Mouse (Mus musculus): ENCODE results near the gene 2310050C09Rik. TPM values are rescaled to one million over a fixed set of nuclear protein-coding genes. Genes with fewer than 3 reads are reported as not detected.

2310050C09Rik gene
- polyA plus RNA-seq, 1 experiment from 2014 or later = not detected

- no peak for ATAC-seq
- Histone ChIP-seq H3K27ac (ENCODE audit: low read length) (no peak within 1 kb of the TSS), H3K4me2 (ENCODE audit: low read length) (no peak within 1 kb of the TSS), H3K9me3 (replicated peaks; ENCODE audit: control insufficient read depth, low read length, poor library complexity, severe bottlenecking) (no peaks in the 10 kb centered on the region), H3K9ac (ENCODE audit: low read depth, low read length) (no peak within 1 kb of the TSS), H3K36me3 (ENCODE audit: control insufficient read depth, insufficient read depth, low read length) (no peaks in the 10 kb centered on the region), H3K27me3 (ENCODE audit: control insufficient read depth, insufficient read depth, low read depth, low read length) (no peaks in the 10 kb centered on the region), H3K4me1 (ENCODE audit: control insufficient read depth, insufficient read depth, low read length) (no peaks in the 10 kb centered on the region), H3K4me3 (ENCODE audit: low read depth, low read length) (no peak within 1 kb of the TSS)
- WGBS = 75% methylated on average over 1 of the region's 1 CpGs
These were observed 42.9 kb downstream of the 2310050C09Rik start, which contains the start of gene Kprp for GRCm38 (mm10) chr3:92827108-92827507. TSS of gene Kprp (minus strand) at chr3:92827247.

- Histone ChIP-seq H3K9me3 (replicated peaks; ENCODE audit: control insufficient read depth, low read length, poor library complexity, severe bottlenecking) (no peaks in the 10 kb centered on the region), H3K36me3 (ENCODE audit: control insufficient read depth, insufficient read depth, low read length) (no peaks in the 10 kb centered on the region), H3K4me2 (ENCODE audit: low read length) (no peak overlapping the region), H3K9ac (ENCODE audit: low read depth, low read length) (no peak overlapping the region), H3K4me1 (ENCODE audit: control insufficient read depth, insufficient read depth, low read length) (no peaks in the 10 kb centered on the region), H3K4me3 (ENCODE audit: low read depth, low read length) (no peak overlapping the region), H3K27me3 (ENCODE audit: control insufficient read depth, insufficient read depth, low read depth, low read length) (no peaks in the 10 kb centered on the region), H3K27ac (ENCODE audit: low read length) (no peak overlapping the region)
- WGBS = 41% methylated on average over 1 of the region's 1 CpGs
- no peak for ATAC-seq
These were observed 44.2 kb downstream of the 2310050C09Rik start for GRCm38 (mm10) chr3:92825808-92826207.

Other genes with a start within 250 kb of the 2310050C09Rik start
- not detected in 2 replicates for gene Lce6a, start 248.6 kb downstream of the 2310050C09Rik start, polyA plus RNA-seq (2015; fragmentation: Nextera tagmentation; extraction: Ambion mirVana)
- gene Lce1a1, start 221.9 kb downstream of the 2310050C09Rik start, polyA plus RNA-seq (2015; fragmentation: Nextera tagmentation; extraction: Ambion mirVana) = not detected in 2 replicates
- not detected in 2 replicates for gene Lce1b, start 213.3 kb downstream of the 2310050C09Rik start, polyA plus RNA-seq (2015; fragmentation: Nextera tagmentation; extraction: Ambion mirVana)
- not detected in 2 replicates for gene Lce1a2, start 199.9 kb downstream of the 2310050C09Rik start, polyA plus RNA-seq (2015; fragmentation: Nextera tagmentation; extraction: Ambion mirVana)
- gene Lce1c, start 191.0 kb downstream of the 2310050C09Rik start, polyA plus RNA-seq (2015; fragmentation: Nextera tagmentation; extraction: Ambion mirVana) = not detected in 2 replicates
- not detected in 2 replicates for gene Lce1d, start 183.0 kb downstream of the 2310050C09Rik start, polyA plus RNA-seq (2015; fragmentation: Nextera tagmentation; extraction: Ambion mirVana)
- not detected in 2 replicates for gene Lce1e, start 161.1 kb downstream of the 2310050C09Rik start, polyA plus RNA-seq (2015; fragmentation: Nextera tagmentation; extraction: Ambion mirVana)
- gene Lce1f, start 149.9 kb downstream of the 2310050C09Rik start, polyA plus RNA-seq (2015; fragmentation: Nextera tagmentation; extraction: Ambion mirVana) = not detected in 2 replicates
- not detected in 2 replicates for gene Gm38119, start 131.1 kb downstream of the 2310050C09Rik start, polyA plus RNA-seq (2015; fragmentation: Nextera tagmentation; extraction: Ambion mirVana)
- not detected in 2 replicates for gene Lce1g, start 117.9 kb downstream of the 2310050C09Rik start, polyA plus RNA-seq (2015; fragmentation: Nextera tagmentation; extraction: Ambion mirVana)
- gene Lce1h, start 105.2 kb downstream of the 2310050C09Rik start, polyA plus RNA-seq (2015; fragmentation: Nextera tagmentation; extraction: Ambion mirVana) = not detected in 2 replicates
- not detected in 2 replicates for gene Lce1i, start 91.3 kb downstream of the 2310050C09Rik start, polyA plus RNA-seq (2015; fragmentation: Nextera tagmentation; extraction: Ambion mirVana)
- gene Lce1j, start 79.7 kb downstream of the 2310050C09Rik start, polyA plus RNA-seq (2015; fragmentation: Nextera tagmentation; extraction: Ambion mirVana) = not detected in 2 replicates
- gene Lce1k, start 62.3 kb downstream of the 2310050C09Rik start, polyA plus RNA-seq (2015; fragmentation: Nextera tagmentation; extraction: Ambion mirVana) = not detected in 2 replicates
- gene Kprp, start 43.0 kb downstream of the 2310050C09Rik start, polyA plus RNA-seq (2015; fragmentation: Nextera tagmentation; extraction: Ambion mirVana) = not detected in 2 replicates
- not detected in 2 replicates for gene Lce1l, start 18.9 kb downstream of the 2310050C09Rik start, polyA plus RNA-seq (2015; fragmentation: Nextera tagmentation; extraction: Ambion mirVana)
- not detected in 2 replicates for gene Lce3a, start 56.0 kb upstream of the 2310050C09Rik start, polyA plus RNA-seq (2015; fragmentation: Nextera tagmentation; extraction: Ambion mirVana)
- not detected in 2 replicates for gene Lce3b, start 62.8 kb upstream of the 2310050C09Rik start, polyA plus RNA-seq (2015; fragmentation: Nextera tagmentation; extraction: Ambion mirVana)
- gene Lce3c, start 74.3 kb upstream of the 2310050C09Rik start, polyA plus RNA-seq (2015; fragmentation: Nextera tagmentation; extraction: Ambion mirVana) = not detected in 2 replicates
- not detected in 2 replicates for gene Lce3d, start 87.2 kb upstream of the 2310050C09Rik start, polyA plus RNA-seq (2015; fragmentation: Nextera tagmentation; extraction: Ambion mirVana)
- gene Lce3e, start 96.8 kb upstream of the 2310050C09Rik start, polyA plus RNA-seq (2015; fragmentation: Nextera tagmentation; extraction: Ambion mirVana) = not detected in 2 replicates
- gene Lce3f, start 122.0 kb upstream of the 2310050C09Rik start, polyA plus RNA-seq (2015; fragmentation: Nextera tagmentation; extraction: Ambion mirVana) = not detected in 2 replicates
- 1.4 and 1.5 TPM in 2 replicates for gene Crct1, start 145.5 kb upstream of the 2310050C09Rik start, polyA plus RNA-seq (2015; fragmentation: Nextera tagmentation; extraction: Ambion mirVana)
- gene Lce1m, start 148.8 kb upstream of the 2310050C09Rik start, polyA plus RNA-seq (2015; fragmentation: Nextera tagmentation; extraction: Ambion mirVana) = not detected in 2 replicates
- not detected in 2 replicates for gene Gm4858, start 198.6 kb upstream of the 2310050C09Rik start, polyA plus RNA-seq (2015; fragmentation: Nextera tagmentation; extraction: Ambion mirVana)